Mouse (Mus musculus) liver, embryonic 14.5 days (tissue): ENCODE data around the gene Ddx10.

Experiments
- CTCF ChIP-seq: IDR thresholded peaks from 2 replicates; pipeline ENCODE4 v1.5.1; 2016; ENCODE audit warnings: antibody characterized with exemption, low read depth, control low read depth
- EP300 ChIP-seq: IDR thresholded peaks from 2 replicates; pipeline ENCODE4 v1.6.1; 2016; ENCODE audit warnings: antibody characterized with exemption, low read depth

GRCm38 (mm10) chr9:53066428-53066827 lies 181.4 kb downstream of the Ddx10 start:
- TF ChIP-seq CTCF (no peak), EP300 (no peak)
